In the genomic region with DNA sequence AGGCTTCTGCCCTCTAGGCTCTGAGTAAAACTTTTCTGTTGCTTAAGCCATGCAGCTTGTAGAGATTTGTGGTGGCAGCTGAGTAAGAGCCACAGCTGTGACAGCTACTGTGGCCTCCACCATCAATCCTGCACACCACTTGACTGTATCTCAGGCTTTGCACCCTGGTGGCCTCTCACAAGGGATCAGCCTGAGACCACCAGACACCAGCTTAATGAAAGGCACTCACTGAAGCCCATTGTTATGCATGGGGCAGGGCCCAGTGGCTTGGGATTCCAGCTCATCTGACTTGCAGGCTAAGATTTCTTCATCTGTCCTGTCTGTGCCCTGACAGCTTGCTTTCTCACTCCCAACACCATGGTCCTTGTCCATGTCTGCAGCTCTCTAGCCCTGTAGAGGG, we compare ENCODE assay signal across 24 mouse cellular contexts.
"Had no signal": no experiment of that assay in that cellular context is flagged by ENCODE, and none has a peak within 500 bp of the region (broad histone marks: within the 10 kb centered on the region; RNA-seq: fewer than 3 reads in every experiment).

No protein-coding gene starts in this region.

- H3K4me3 ChIP-seq: gastrocnemius, adult 2 months; heart, embryonic 13.5 days; heart, embryonic 15.5 days; hindbrain, embryonic 13.5 days; hindbrain, embryonic 15.5 days; kidney, embryonic 15.5 days; limb, embryonic 10.5 days; limb, embryonic 12.5 days; liver, embryonic 13.5 days; liver, embryonic 15.5 days had no signal

- DNase-seq: gastrocnemius, adult 2 months; gastrocnemius, postnatal 10 days; gastrocnemius, postnatal 25 days; heart, adult 18-20 months; heart, postnatal 14 days; heart, postnatal 36 days; kidney, adult 11 months; kidney, adult 2 months; kidney, adult 9 months; kidney, postnatal 14 days; kidney, postnatal 4 days; layer of hippocampus, adult 9-11 months; liver; liver, embryonic 13.5 days had no signal

- H3K27ac ChIP-seq: gastrocnemius, adult 2 months; heart, embryonic 13.5 days; heart, embryonic 15.5 days; hindbrain, embryonic 13.5 days; hindbrain, embryonic 15.5 days; hindbrain, postnatal 0 days; kidney, embryonic 15.5 days; kidney, postnatal 0 days; limb, embryonic 10.5 days; limb, embryonic 12.5 days; liver, embryonic 13.5 days; liver, embryonic 15.5 days had no signal
